Mouse (Mus musculus): ENCODE data around the gene Notch1. TPM values are rescaled to one million over a fixed set of nuclear protein-coding genes. Genes with fewer than 3 reads are reported as not detected.

Notch1 gene
- total RNA-seq, 2 experiments from 2014 or later, result 43.9 to 46.7 TPM

GRCm38 (mm10) chr2:26417066-26417465 is 99.4 kb downstream of the Notch1 start:
- no peak for DNase-seq (ENCODE audit: low spot score in 2 of 2)

GRCm38 (mm10) chr2:26410931-26411411 is 105.5 kb downstream of the Notch1 start:
- DNase-seq (ENCODE audit: low spot score in 2 of 2), result no peak

DNA sequence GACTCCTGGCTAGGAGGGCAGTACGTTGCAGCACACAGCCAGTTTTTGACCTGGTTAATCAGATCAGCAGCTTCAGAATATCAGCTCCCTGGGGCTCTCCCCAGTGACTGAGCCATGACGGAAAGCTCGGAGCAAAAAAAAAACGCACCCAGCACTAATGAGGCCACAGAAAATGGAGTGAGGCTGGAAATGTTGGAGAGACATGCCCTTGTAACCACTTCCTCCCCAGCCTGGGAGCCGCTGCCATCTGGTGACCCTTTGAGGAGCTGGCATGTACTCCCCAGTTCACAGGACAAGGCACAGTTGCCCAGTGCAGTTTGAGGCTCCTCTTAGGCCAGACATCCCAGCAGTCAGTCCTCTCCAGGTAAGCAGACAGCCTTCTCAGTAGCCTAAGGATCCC is 106.4 kb downstream of the Notch1 start:
- no peak for DNase-seq (ENCODE audit: low spot score in 2 of 2)

GRCm38 (mm10) chr2:26409362-26409761 is 107.1 kb downstream of the Notch1 start:
- no peak for DNase-seq (ENCODE audit: low spot score in 2 of 2)

DNA sequence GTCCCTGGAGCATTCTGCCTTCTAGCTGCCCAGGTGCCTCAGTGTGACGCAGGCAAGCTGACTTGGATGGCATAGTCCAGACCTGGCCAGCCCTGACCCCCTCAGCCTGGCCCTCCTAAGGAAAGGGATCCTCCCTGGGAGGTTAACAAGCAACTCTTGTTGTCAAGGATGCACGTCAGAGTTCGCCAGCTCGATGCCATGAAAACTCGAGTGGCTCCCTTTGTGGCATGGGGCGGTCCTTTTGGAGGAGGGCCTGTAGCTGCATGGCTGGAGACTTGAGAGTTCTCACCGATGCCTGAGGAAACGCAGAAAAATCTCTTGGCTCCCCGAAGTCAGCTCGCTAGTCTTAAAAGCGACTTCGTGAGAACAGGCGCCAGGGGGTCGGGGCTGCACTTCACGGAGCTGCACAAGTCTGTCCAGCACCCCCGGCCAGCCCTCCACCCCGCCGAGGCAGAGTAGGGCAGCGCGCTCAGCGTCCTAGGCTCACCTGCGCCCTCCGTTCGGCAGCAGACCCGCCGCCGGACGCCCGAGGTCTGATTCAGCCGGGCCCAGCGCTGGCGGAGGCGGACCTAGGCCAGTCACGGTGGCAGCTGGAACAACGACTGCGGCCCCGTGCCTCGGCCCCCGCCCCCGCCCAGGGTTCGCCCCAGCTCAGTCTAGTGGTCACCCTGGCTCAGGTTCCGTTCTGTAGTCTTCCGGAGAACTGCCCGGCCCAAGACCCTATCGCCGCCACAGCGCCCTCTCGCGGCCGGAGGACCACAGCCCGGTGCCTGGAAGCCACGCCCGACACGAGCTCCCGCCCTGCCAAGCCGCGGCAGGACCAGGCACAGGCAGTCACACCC is 107.7 kb downstream of the Notch1 start, which contains the start of gene Inpp5e:
TSS of gene Inpp5e (minus strand) at position 689 of the 842 bp plus-strand sequence.
- peak; percentile 99 to 100 for DNase-seq (ENCODE audit: low spot score in 2 of 2)

Small RNA genes within 50 kb of the gene (microRNA-seq; reads per million reads assigned to microRNA genes)
- gene Mir6996, result 1.8 to 2.9 reads per million in 2 experiments

Other genes with a start within 250 kb of the Notch1 start
- gene Ccdc187, start 222.1 kb downstream of the Notch1 start, total RNA-seq (2021), result 1 to 10 TPM in 1 of 2 experiments, under 1 TPM in 1; 0.78 to 1.1 TPM
- 10 to 100 TPM; 83.7 to 84.2 TPM for gene Gpsm1, start 201.1 kb downstream of the Notch1 start, total RNA-seq (2021)
- 10 to 100 TPM; 26.6 to 27.1 TPM for gene Dnlz, start 164.6 kb downstream of the Notch1 start, total RNA-seq (2021)
- gene Card9, start 155.7 kb downstream of the Notch1 start, total RNA-seq (2021), result 1 to 10 TPM; 2.0 to 2.6 TPM
- gene Snapc4, start 136.0 kb downstream of the Notch1 start, total RNA-seq (2021), result 10 to 100 TPM; 80.5 to 89.7 TPM
- 100 to 1,000 TPM; 176 TPM for gene Entr1, start 127.3 kb downstream of the Notch1 start, total RNA-seq (2021)
- gene Pmpca, start 127.3 kb downstream of the Notch1 start, total RNA-seq (2021), result 100 to 1,000 TPM; 111 to 112 TPM
- 10 to 100 TPM; 17.2 to 21.0 TPM for gene Inpp5e, start 107.5 kb downstream of the Notch1 start, total RNA-seq (2021)
- 10 to 100 TPM; 43.9 to 46.1 TPM for gene Sec16a, start 71.4 kb downstream of the Notch1 start, total RNA-seq (2021)
- gene Egfl7, start 63.4 kb upstream of the Notch1 start, total RNA-seq (2021), result 100 to 1,000 TPM in 1 of 2 experiments, 10 to 100 TPM in 1; 82.2 to 102 TPM
- not detected for gene Gm20532, start 70.0 kb upstream of the Notch1 start, total RNA-seq (2021)
- 1 to 10 TPM; 2.1 to 2.5 TPM for gene Agpat2, start 87.8 kb upstream of the Notch1 start, total RNA-seq (2021)
- 10 to 100 TPM; 75.0 to 82.7 TPM for gene Fam69b, start 111.8 kb upstream of the Notch1 start, total RNA-seq (2021)
- gene Lcn4, start 154.6 kb upstream of the Notch1 start, total RNA-seq (2021), result not detected